Mouse (Mus musculus): ENCODE measurements around the gene Olfr1341.

Olfr1341 gene

GRCm38 (mm10) chr4:118703223-118703622 is at the start of gene Olfr1341:
TSS of gene Olfr1341 (plus strand) at chr4:118703523.
- no peak for DNase-seq (ENCODE audit: low spot score in 2 of 2)

- no peak for DNase-seq (ENCODE audit: low spot score in 2 of 2)
Measured at GRCm38 (mm10) chr4:118658652-118659051, 44.7 kb upstream of the Olfr1341 start, which contains the start of gene Olfr62. TSS of gene Olfr62 (plus strand) at chr4:118658952.

GRCm38 (mm10) chr4:118687086-118687485 is 16.2 kb upstream of the Olfr1341 start:
- no peak for DNase-seq (ENCODE audit: low spot score in 2 of 2)

GRCm38 (mm10) chr4:118692412-118692973 is 10.8 kb upstream of the Olfr1341 start, which contains the start of gene Olfr1342:
TSS of gene Olfr1342 (minus strand) at chr4:118692756.
- no peak for DNase-seq (ENCODE audit: low spot score in 2 of 2)

- no peak for DNase-seq (ENCODE audit: low spot score in 2 of 2)
Measured at GRCm38 (mm10) chr4:118693812-118694211, 9.5 kb upstream of the Olfr1341 start.

GRCm38 (mm10) chr4:118708086-118708485 is 4.8 kb downstream of the Olfr1341 start:
- no peak for DNase-seq (ENCODE audit: low spot score in 2 of 2)

- DNase-seq (ENCODE audit: low spot score in 2 of 2): no peak
Measured at GRCm38 (mm10) chr4:118711656-118712055, 8.3 kb downstream of the Olfr1341 start.

GRCm38 (mm10) chr4:118719838-118720237 is 16.5 kb downstream of the Olfr1341 start, which contains the start of gene Olfr1340:
TSS of gene Olfr1340 (plus strand) at chr4:118720138.
- no peak for DNase-seq (ENCODE audit: low spot score in 2 of 2)

- no peak for DNase-seq (ENCODE audit: low spot score in 2 of 2)
Measured at GRCm38 (mm10) chr4:118721742-118722483, 18.6 kb downstream of the Olfr1341 start.

GRCm38 (mm10) chr4:118731875-118732274 is 28.6 kb downstream of the Olfr1341 start, which contains the start of gene Olfr1339:
TSS of gene Olfr1339 (plus strand) at chr4:118732175.
- DNase-seq (ENCODE audit: low spot score in 2 of 2): no peak

- DNase-seq (ENCODE audit: low spot score in 2 of 2): no peak
Measured at GRCm38 (mm10) chr4:118739574-118739973, 36.3 kb downstream of the Olfr1341 start.

- DNase-seq (ENCODE audit: low spot score in 2 of 2): no peak
Measured at GRCm38 (mm10) chr4:118740988-118741698, 37.8 kb downstream of the Olfr1341 start.

GRCm38 (mm10) chr4:118741881-118742280 is 38.6 kb downstream of the Olfr1341 start:
- DNase-seq (ENCODE audit: low spot score in 2 of 2): no peak

GRCm38 (mm10) chr4:118758637-118759036 is 55.3 kb downstream of the Olfr1341 start, which contains the start of gene Olfr1338:
TSS of gene Olfr1338 (minus strand) at chr4:118758737.
- DNase-seq (ENCODE audit: low spot score in 2 of 2): no peak

All from urinary bladder, postnatal 36 days (tissue).